Mouse (Mus musculus) liver, embryonic 11.5 days (tissue): ENCODE results near the gene Adgre4. TPM values are rescaled to one million over a fixed set of nuclear protein-coding genes. Genes with fewer than 3 reads are reported as not detected.
"Not testable (repeated sequence)": the region's sequence is repeated elsewhere in the genome, so short reads cannot be mapped to it uniquely, and the experiment has no call there.

Experiments
- ATAC-seq: fragments of 200-750 bp; cut with Nextera tagmentation; replicated peaks from 2 replicates; pipeline ENCODE4 v1.8.0; 2017; ENCODE audit warnings: moderate number of reproducible peaks, mild to moderate bottlenecking, moderate TSS enrichment, moderate library complexity; ENCODE audit not compliant: low FRiP score
- DNase-seq: peaks from one replicate; pipeline ENCODE4 v3.0.0-alpha.2; 2017; ENCODE audit warnings: low spot score
- H3K27ac ChIP-seq: fragments of 300-500 bp; sonication (generic); 2 replicates; pipeline ENCODE4 v1.5.1; 2014; ENCODE audit warnings: mild to moderate bottlenecking, low read depth, low read length, control low read depth
- H3K27me3 ChIP-seq: fragments of 300-500 bp; sonication (generic); replicated peaks from 2 replicates; pipeline ENCODE4 v1.6.1; 2014; ENCODE audit warnings: low read length, mixed read lengths; ENCODE audit not compliant: control insufficient read depth, insufficient read depth
- H3K36me3 ChIP-seq: fragments of 300-500 bp; sonication (generic); 2 replicates; pipeline ENCODE4 v1.6.1; 2014; ENCODE audit warnings: mild to moderate bottlenecking, low read length, moderate library complexity, mixed read lengths; ENCODE audit not compliant: control insufficient read depth, insufficient read depth
- H3K4me1 ChIP-seq: fragments of 300-500 bp; sonication (generic); replicated peaks from 2 replicates; pipeline ENCODE4 v1.6.1; 2014; ENCODE audit warnings: low read length, mixed read lengths; ENCODE audit not compliant: control insufficient read depth, insufficient read depth
- H3K4me2 ChIP-seq: fragments of 300-500 bp; sonication (generic); 2 replicates; pipeline ENCODE4 v1.6.1; 2014; ENCODE audit warnings: mild to moderate bottlenecking, control low read depth, moderate library complexity
- H3K4me3 ChIP-seq: fragments of 300-500 bp; sonication (generic); 2 replicates; pipeline ENCODE4 v1.5.1; 2014; ENCODE audit warnings: low read depth, low read length, control low read depth
- H3K9ac ChIP-seq: fragments of 300-500 bp; sonication (generic); 2 replicates; pipeline ENCODE4 v1.6.1; 2014; ENCODE audit warnings: low read depth, low read length, control low read depth
- H3K9me3 ChIP-seq: fragments of 300-500 bp; sonication (generic); 2 replicates; pipeline ENCODE4 v1.6.1; 2016; ENCODE audit warnings: low read length, inconsistent platforms, mixed read lengths; ENCODE audit not compliant: control insufficient read depth
- WGBS: fragments of 180-500 bp; shearing (Covaris S2); extraction: QIAGEN DNeasy Blood & Tissue Kit; methylation state at CpG from one replicate; pipeline ENCODE4 v1.1.7; 2014; 5-methylcytosine and 5-hydroxymethylcytosine counted together
- polyA plus RNA-seq: library from polyadenylated mRNA; unstranded; fragments of >200 nt; fragmentation: Nextera tagmentation; extraction: Ambion mirVana; gene quantifications from 2 replicates; pipeline ENCODE4 v1.2.1, GENCODE M21; 2014

Adgre4 gene
- polyA plus RNA-seq, 1 experiment from 2014 or later: 1.4 TPM

GRCm38 (mm10) chr17:55884912-55885311 is 135.1 kb downstream of the Adgre4 start:
- H3K4me1 ChIP-seq: no peaks in the 10 kb centered on the region
- ATAC-seq: no peak
- no peak overlapping the region for H3K9ac ChIP-seq
- DNase-seq: no peak
- no peaks in the 10 kb centered on the region for H3K9me3 ChIP-seq
- no peaks in the 10 kb centered on the region for H3K27me3 ChIP-seq
- H3K4me2 ChIP-seq: no peak overlapping the region
- no peaks in the 10 kb centered on the region for H3K36me3 ChIP-seq
- WGBS: 58% methylated on average over 2 of the region's 2 CpGs
- no peak overlapping the region for H3K27ac ChIP-seq
- no peak overlapping the region for H3K4me3 ChIP-seq

GRCm38 (mm10) chr17:55892406-55892955 is 142.7 kb downstream of the Adgre4 start:
- WGBS: 10% methylated on average over 6 of the region's 8 CpGs
- not testable (repeated sequence) for ATAC-seq

GRCm38 (mm10) chr17:55903087-55903486 is 153.3 kb downstream of the Adgre4 start:
- 59% methylated on average over 2 of the region's 2 CpGs for WGBS
- DNase-seq: no peak
- Histone ChIP-seq H3K4me2 (no peak overlapping the region), H3K9ac (no peak overlapping the region), H3K27me3 (no peaks in the 10 kb centered on the region), H3K36me3 (peaks cover 3% of the 10 kb centered on the region), H3K4me3 (no peak overlapping the region), H3K4me1 (no peaks in the 10 kb centered on the region), H3K9me3 (peaks cover 3% of the 10 kb centered on the region), H3K27ac (no peak overlapping the region)
- ATAC-seq: no peak

More at GRCm38 (mm10) chr17:55892406-55892955, 142.7 kb downstream of the Adgre4 start:
- not testable (repeated sequence) for H3K9me3 ChIP-seq, H3K36me3 ChIP-seq, H3K27ac ChIP-seq, DNase-seq, H3K4me1 ChIP-seq, H3K27me3 ChIP-seq
- H3K4me2 ChIP-seq: peak overlapping the region; percentile 68
- H3K4me3 ChIP-seq: peak overlapping the region; percentile 60
- H3K9ac ChIP-seq: peak overlapping the region; percentile 44; the same call in 1 of the 2 replicates

Other genes starting within 250 kb of the Adgre4 start
- not detected in 2 replicates for gene Vmn2r118, start 124.8 kb upstream of the Adgre4 start, polyA plus RNA-seq
- gene Pot1b, start 37.4 kb upstream of the Adgre4 start, polyA plus RNA-seq: 6.7 and 7.9 TPM in 2 replicates
- gene Zfp119a, start 128.9 kb downstream of the Adgre4 start, polyA plus RNA-seq: 4.7 and 5.0 TPM in 2 replicates
- gene Zfp959, start 142.1 kb downstream of the Adgre4 start, polyA plus RNA-seq: 12.6 and 13.2 TPM in 2 replicates
- gene Zfp119b, start 199.5 kb downstream of the Adgre4 start, polyA plus RNA-seq: 3.8 and 4.4 TPM in 2 replicates
- 3.5 and 4.7 TPM in 2 replicates for gene Ebi3, start 202.7 kb downstream of the Adgre4 start, polyA plus RNA-seq
- gene Yju2, start 209.1 kb downstream of the Adgre4 start, polyA plus RNA-seq: 20.9 and 23.4 TPM in 2 replicates
- gene Shd, start 220.5 kb downstream of the Adgre4 start, polyA plus RNA-seq: 2.4 and 2.5 TPM in 2 replicates
- 6.4 and 8.8 TPM in 2 replicates for gene Fsd1, start 236.5 kb downstream of the Adgre4 start, polyA plus RNA-seq